Mouse (Mus musculus): ENCODE results near the gene Lmx1a. TPM values are rescaled to one million over a fixed set of nuclear protein-coding genes. Genes with fewer than 3 reads are reported as not detected.

The Lmx1a gene
- polyA plus RNA-seq, 2 experiments from 2014 or later = not detected

DNA sequence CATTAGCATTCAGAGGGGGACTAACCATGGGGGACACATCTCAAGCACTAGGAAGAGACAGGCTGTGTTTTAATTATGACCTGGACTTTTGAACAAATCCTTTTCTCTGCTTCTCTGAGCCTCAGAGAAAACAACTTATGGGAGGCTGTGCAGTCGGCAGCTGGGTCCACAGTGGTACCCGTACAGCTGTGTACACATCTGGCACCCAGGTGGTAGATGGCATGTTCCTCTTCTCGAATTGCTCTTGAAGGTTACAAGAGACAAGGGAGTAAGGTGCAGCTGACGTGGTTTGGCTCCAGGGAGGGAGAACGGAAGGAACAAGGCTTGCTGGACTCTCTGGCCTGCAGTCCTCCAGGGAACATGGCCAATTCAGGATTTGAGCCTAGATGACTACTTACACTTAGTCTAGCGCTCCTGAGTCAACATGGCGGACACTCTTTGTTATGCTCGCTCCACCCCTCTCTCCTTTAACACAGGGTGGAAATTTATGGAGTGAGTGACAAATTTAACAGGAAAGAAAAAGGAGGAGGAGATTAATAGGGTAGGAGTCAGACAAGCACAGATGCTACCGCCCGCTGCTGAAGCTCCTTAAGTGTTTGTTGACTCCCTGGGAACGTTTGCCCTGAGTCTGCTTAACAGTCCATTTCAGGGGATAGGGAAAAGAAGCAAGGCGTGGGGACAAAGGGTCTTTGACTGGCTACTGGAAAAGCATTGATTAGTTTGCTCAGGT, 99.8 kb downstream of the Lmx1a start:
- ATAC-seq = no peak

- ATAC-seq = no peak
Observed at GRCm38 (mm10) chr1:167789448-167789847, 100.4 kb downstream of the Lmx1a start.

- no peak for ATAC-seq
Observed at GRCm38 (mm10) chr1:167790688-167791087, 101.7 kb downstream of the Lmx1a start.

- ATAC-seq = no peak
Observed at GRCm38 (mm10) chr1:167791221-167791620, 102.2 kb downstream of the Lmx1a start.

- ATAC-seq = no peak
Observed at GRCm38 (mm10) chr1:167801923-167802322, 112.9 kb downstream of the Lmx1a start.

DNA sequence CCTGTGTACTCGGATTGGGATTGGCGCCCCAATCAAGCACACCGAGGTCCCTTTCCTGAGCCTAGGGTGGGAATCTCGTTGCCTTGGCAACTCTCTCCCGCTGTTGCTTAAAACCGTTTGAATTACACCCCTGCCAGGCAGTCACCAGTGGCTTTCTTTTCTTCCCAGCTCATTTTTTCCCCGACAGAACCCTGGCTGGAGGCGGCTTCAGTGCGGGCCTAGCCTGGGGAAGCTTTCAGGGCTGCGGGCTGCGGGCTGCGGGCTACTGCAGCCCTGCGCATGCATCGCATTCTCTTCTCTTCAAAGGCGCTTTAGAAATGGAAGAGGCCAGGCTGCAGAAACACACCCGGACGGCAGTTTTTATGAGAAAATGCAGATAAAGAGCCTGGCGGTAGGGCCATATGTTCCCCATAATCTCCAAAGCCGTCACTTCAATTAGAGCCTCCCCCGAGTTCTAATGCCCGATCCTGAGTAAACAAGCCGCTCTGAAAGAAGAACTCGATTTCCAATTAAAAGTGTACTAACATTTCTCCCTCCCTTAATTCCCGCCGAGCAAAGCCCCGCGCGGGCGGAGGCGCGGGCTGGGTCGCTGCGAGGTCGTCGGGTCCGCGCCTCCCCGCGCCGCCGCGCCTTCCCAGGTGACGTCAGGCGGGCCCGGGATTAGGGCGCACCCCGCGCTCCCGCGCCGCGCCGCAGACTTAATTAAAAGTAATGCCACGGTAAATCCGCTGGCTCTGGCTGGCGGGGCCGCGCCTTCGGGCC, 113.7 kb downstream of the Lmx1a start:
- ATAC-seq = no peak

GRCm38 (mm10) chr1:167803351-167803981, 114.4 kb downstream of the Lmx1a start:
- ATAC-seq = no peak

DNA sequence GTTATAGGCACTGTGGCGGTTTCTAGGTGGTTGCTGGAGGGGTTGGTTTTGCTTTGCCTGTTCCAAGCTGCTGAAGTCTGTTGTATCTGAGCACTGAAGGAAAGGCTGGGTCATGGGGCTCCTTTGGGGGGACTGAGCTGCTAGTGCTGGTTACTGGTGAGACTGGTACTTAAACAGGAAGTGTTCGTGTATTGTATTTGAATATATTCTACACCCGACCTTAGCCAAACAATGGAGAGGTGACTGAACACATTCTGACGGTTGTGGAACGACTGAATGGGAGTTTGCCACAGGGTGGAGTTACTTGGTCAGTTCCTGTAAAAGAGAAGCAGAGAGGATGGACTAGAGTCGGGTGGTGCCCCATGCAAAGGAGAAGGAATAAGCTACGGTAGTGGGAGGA, 115.8 kb downstream of the Lmx1a start:
- no peak for ATAC-seq

- no peak for ATAC-seq
Observed at GRCm38 (mm10) chr1:167811141-167811540, 122.1 kb downstream of the Lmx1a start.

- no peak for ATAC-seq
Observed at GRCm38 (mm10) chr1:167815166-167815565, 126.1 kb downstream of the Lmx1a start.

- no peak for ATAC-seq
Observed at GRCm38 (mm10) chr1:167817028-167817427, 128.0 kb downstream of the Lmx1a start.

- no peak for ATAC-seq
Observed at GRCm38 (mm10) chr1:167817616-167818015, 128.6 kb downstream of the Lmx1a start.

DNA sequence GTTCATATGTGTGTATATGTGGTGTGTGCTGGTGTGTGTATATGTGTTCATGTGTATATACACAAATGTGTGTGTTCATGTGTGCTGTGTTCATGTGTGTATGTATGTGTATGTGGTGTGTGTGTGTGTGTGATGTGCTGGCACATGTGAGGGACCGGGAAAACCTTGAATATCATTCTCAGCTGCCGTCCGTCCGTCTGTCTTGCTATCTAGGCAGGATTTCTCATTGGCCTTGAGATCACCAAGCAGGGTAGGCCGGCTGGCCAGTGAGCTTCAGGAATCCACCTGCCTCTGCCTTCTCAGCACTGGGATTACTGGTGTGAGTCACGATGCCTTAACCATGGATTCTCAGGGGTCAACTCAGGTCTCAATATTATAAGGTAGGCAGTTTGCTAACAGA, 131.0 kb downstream of the Lmx1a start:
- no peak for ATAC-seq

DNA sequence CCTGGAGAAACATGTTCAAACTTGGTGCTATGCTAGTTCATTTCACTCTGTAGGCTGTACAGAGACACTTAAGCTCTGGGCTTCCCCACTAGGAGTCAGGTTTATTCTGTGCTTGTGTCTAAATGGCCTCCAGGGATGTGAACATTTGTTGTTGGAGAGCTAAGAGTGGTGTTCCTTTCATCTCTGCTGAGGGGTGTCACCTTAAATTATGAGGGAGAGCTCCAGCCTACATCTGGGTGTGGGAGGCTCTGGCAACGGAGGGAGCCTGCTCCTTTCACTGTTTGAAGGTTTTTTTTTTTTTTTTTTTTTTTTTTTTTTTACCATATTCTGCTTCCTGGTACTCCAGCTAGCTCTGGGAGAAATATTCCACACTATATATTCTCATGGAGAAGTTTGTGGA, 132.1 kb downstream of the Lmx1a start:
- ATAC-seq = no peak

DNA sequence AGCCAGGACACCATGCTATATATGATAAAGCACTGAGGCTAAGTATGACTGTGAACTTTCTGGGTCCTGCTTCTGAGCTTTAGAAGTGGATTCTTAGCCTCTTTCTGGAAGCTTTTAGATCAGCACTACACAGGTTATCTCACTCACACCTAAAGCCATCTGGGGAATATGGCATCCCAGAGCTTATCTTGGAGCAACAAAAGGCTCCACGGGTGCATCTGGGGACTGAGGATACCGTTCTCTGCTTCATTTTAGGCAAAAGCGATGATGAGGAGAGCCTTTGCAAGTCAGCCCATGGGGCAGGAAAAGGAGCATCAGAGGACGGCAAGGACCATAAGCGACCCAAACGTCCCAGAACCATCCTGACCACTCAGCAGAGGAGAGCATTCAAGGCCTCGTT, 141.3 kb downstream of the Lmx1a start:
- ATAC-seq = no peak

DNA sequence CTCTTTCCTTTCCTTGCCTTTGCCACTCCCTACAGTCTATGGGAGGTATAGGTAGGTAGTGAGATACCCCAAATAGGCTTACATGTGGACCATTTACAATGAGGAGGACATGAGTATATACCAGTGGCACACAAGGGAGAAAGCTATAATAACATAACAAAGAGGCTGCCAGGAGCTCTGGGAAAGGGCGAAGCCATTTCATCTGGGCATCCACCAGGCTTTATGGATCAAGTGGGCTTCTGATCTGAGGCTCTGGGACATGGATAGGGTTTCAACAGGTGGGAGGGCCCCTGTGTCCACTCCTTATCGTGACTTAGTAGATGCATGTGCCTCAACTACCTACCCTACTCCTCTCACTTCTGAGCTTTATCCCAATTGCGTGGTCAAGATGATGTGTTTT, 142.6 kb downstream of the Lmx1a start:
- no peak for ATAC-seq

- no peak for ATAC-seq
Observed at GRCm38 (mm10) chr1:167854801-167855200, 165.8 kb downstream of the Lmx1a start.

- no peak for ATAC-seq
Observed at GRCm38 (mm10) chr1:167872028-167872427, 183.0 kb downstream of the Lmx1a start.

GRCm38 (mm10) chr1:167874099-167874498, 185.1 kb downstream of the Lmx1a start:
- no peak for ATAC-seq

DNA sequence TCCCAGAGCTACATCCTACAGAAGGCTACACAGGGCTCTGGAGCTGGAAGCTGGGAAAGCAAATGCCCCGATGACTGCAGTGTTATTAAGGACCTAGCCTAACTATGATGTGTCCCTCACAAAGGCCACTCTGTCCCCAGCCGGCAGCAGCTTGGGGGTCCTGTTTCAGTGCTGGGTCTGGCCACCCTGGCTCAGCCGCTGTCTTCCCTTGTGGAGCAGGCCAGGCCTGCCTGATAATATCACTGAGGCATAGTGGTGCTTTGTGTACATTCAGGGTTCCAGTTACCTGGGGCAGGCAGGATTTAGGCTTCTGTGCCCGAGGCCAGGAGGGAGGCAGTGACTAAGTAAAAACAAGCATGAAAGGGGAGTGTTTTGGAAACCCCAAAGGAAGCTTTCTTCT, 188.9 kb downstream of the Lmx1a start:
- no peak for ATAC-seq

GRCm38 (mm10) chr1:167878354-167878753, 189.3 kb downstream of the Lmx1a start:
- no peak for ATAC-seq

DNA sequence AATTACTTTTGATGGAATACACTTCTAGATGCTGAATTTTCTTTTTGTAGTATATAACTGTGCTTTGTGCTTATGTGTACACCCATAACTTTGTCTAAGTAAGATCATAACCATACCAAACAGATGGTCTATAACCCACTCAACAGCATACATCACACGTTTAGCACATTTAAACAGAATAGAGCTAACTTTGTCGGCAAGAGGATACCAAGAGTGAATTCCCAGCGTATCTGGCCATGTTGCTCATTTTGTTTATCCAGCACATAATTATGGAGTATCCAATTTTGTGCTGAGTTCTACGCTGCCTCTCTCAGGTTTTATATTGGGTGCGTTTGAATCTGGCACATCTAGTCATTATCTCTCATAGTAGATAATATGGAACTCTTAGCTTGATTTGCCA, 196.7 kb downstream of the Lmx1a start:
- ATAC-seq = no peak

- no peak for ATAC-seq
Observed at GRCm38 (mm10) chr1:167888120-167888519, 199.1 kb downstream of the Lmx1a start.

DNA sequence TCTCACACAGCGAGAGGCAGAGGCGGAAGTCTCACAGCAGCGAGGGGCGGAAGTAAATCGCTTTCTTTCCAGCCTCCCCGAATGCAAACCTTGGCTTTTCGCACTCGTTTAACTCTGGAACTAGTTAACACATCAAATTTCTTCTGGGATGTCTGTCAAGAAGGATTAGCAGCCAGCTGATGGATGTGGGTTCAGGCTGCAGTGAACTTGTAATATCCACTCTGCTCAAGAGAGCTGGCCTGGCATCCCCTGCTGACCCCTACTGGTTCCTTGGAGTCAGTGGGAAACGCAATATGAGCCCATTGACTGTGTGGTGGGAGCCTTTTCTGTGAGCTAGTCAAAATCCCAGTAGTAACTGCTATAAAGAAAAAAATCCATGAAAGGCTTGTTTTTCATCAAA, 199.8 kb downstream of the Lmx1a start:
- no peak for ATAC-seq
